Mouse (Mus musculus): ENCODE measurements around the gene Soga3. TPM values are rescaled to one million over a fixed set of nuclear protein-coding genes. Genes with fewer than 3 reads are reported as not detected.
A peak's percentile ranks its signal among the peaks of the same experiment; 100 is the strongest.

Gene Soga3
- 39.6 and 40.0 TPM in 2 replicates for polyA plus RNA-seq (2012; rRNA removed)

- H3K4me3 ChIP-seq (ENCODE audit: insufficient read depth, low read length), result peak within 1 kb of the TSS; percentile 44
- no peak within 1 kb of the TSS for H3K27ac ChIP-seq (ENCODE audit: insufficient read depth, low read length)
- no peaks in the 10 kb centered on the region for H3K4me1 ChIP-seq (ENCODE audit: control insufficient read depth, insufficient read depth, low read length)
- TF ChIP-seq POLR2A (IDR thresholded peaks at IDR 0.05; ENCODE audit: extremely low read depth, insufficient read depth, low read length) (no peak; the same call in 1 of the 2 replicates), CTCF (IDR thresholded peaks at IDR 0.05; ENCODE audit: extremely low read depth, insufficient read depth, low read length) (no peak)
Observed at GRCm38 (mm10) chr10:29143566-29144335, at the start of gene Soga3. Soga3 (plus strand) TSS chr10:29143839.

GRCm38 (mm10) chr10:29106962-29107361, 36.7 kb upstream of the Soga3 start:
- H3K4me1 ChIP-seq (ENCODE audit: control insufficient read depth, insufficient read depth, low read length), result no peaks in the 10 kb centered on the region
- TF ChIP-seq POLR2A (IDR thresholded peaks at IDR 0.05; ENCODE audit: extremely low read depth, insufficient read depth, low read length) (no peak), CTCF (IDR thresholded peaks at IDR 0.05; ENCODE audit: extremely low read depth, insufficient read depth, low read length) (0 out of 2 replicates have a peak, but pooled peaks have one; percentile 2)
- H3K4me3 ChIP-seq (ENCODE audit: insufficient read depth, low read length), result no peak overlapping the region
- no peak overlapping the region for H3K27ac ChIP-seq (ENCODE audit: insufficient read depth, low read length)

GRCm38 (mm10) chr10:29142556-29143105, 1.0 kb upstream of the Soga3 start:
- Histone ChIP-seq H3K4me3 (ENCODE audit: insufficient read depth, low read length) (peak overlapping the region; percentile 44; the same call in 1 of the 2 replicates), H3K27ac (ENCODE audit: insufficient read depth, low read length) (no peak overlapping the region), H3K4me1 (ENCODE audit: control insufficient read depth, insufficient read depth, low read length) (no peaks in the 10 kb centered on the region)
- no peak for TF ChIP-seq POLR2A (IDR thresholded peaks at IDR 0.05; ENCODE audit: extremely low read depth, insufficient read depth, low read length)
- TF ChIP-seq CTCF (IDR thresholded peaks at IDR 0.05; ENCODE audit: extremely low read depth, insufficient read depth, low read length), result no peak

- peak overlapping the region; percentile 44; the same call in 1 of the 2 replicates for H3K4me3 ChIP-seq (ENCODE audit: insufficient read depth, low read length)
- H3K4me1 ChIP-seq (ENCODE audit: control insufficient read depth, insufficient read depth, low read length), result no peaks in the 10 kb centered on the region
- TF ChIP-seq CTCF (IDR thresholded peaks at IDR 0.05; ENCODE audit: extremely low read depth, insufficient read depth, low read length) (no peak), POLR2A (IDR thresholded peaks at IDR 0.05; ENCODE audit: extremely low read depth, insufficient read depth, low read length) (no peak)
- H3K27ac ChIP-seq (ENCODE audit: insufficient read depth, low read length), result no peak overlapping the region
Observed at GRCm38 (mm10) chr10:29144612-29145405, 1.2 kb downstream of the Soga3 start.

- Histone ChIP-seq H3K4me3 (ENCODE audit: insufficient read depth, low read length) (peak overlapping the region; percentile 64), H3K4me1 (ENCODE audit: control insufficient read depth, insufficient read depth, low read length) (no peaks in the 10 kb centered on the region), H3K27ac (ENCODE audit: insufficient read depth, low read length) (peak overlapping the region; percentile 97)
- TF ChIP-seq POLR2A (IDR thresholded peaks at IDR 0.05; ENCODE audit: extremely low read depth, insufficient read depth, low read length) (no peak), CTCF (IDR thresholded peaks at IDR 0.05; ENCODE audit: extremely low read depth, insufficient read depth, low read length) (peak; percentile 44; the same call in 1 of the 2 replicates)
Observed at GRCm38 (mm10) chr10:29146198-29146857, 2.7 kb downstream of the Soga3 start.

GRCm38 (mm10) chr10:29146858-29147640, 3.4 kb downstream of the Soga3 start:
- TF ChIP-seq CTCF (IDR thresholded peaks at IDR 0.05; ENCODE audit: extremely low read depth, insufficient read depth, low read length) (no peak), POLR2A (IDR thresholded peaks at IDR 0.05; ENCODE audit: extremely low read depth, insufficient read depth, low read length) (peak; percentile 74; the same call in 1 of the 2 replicates)
- Histone ChIP-seq H3K4me1 (ENCODE audit: control insufficient read depth, insufficient read depth, low read length) (no peaks in the 10 kb centered on the region), H3K4me3 (ENCODE audit: insufficient read depth, low read length) (peak overlapping the region; percentile 64), H3K27ac (ENCODE audit: insufficient read depth, low read length) (peak overlapping the region; percentile 97)

GRCm38 (mm10) chr10:29147641-29147990, 4.0 kb downstream of the Soga3 start:
- H3K27ac ChIP-seq (ENCODE audit: insufficient read depth, low read length), result peak overlapping the region; percentile 94
- 0 out of 2 replicates have a peak, but pooled peaks cover 1% of the 10 kb centered on the region for H3K4me1 ChIP-seq (ENCODE audit: control insufficient read depth, insufficient read depth, low read length)
- TF ChIP-seq POLR2A (IDR thresholded peaks at IDR 0.05; ENCODE audit: extremely low read depth, insufficient read depth, low read length) (no peak), CTCF (IDR thresholded peaks at IDR 0.05; ENCODE audit: extremely low read depth, insufficient read depth, low read length) (no peak)
- peak overlapping the region; percentile 64 for H3K4me3 ChIP-seq (ENCODE audit: insufficient read depth, low read length)

GRCm38 (mm10) chr10:29148076-29148475, 4.4 kb downstream of the Soga3 start:
- Histone ChIP-seq H3K4me3 (ENCODE audit: insufficient read depth, low read length) (peak overlapping the region; percentile 64), H3K4me1 (ENCODE audit: control insufficient read depth, insufficient read depth, low read length) (0 out of 2 replicates have a peak, but pooled peaks cover 1% of the 10 kb centered on the region), H3K27ac (ENCODE audit: insufficient read depth, low read length) (peak overlapping the region; percentile 40)
- TF ChIP-seq POLR2A (IDR thresholded peaks at IDR 0.05; ENCODE audit: extremely low read depth, insufficient read depth, low read length) (peak; percentile 59), CTCF (IDR thresholded peaks at IDR 0.05; ENCODE audit: extremely low read depth, insufficient read depth, low read length) (no peak)

Data from cortical plate, adult 2 months (tissue).